Mouse (Mus musculus): Measurements from ENCODE around the gene Mnd1. TPM values are rescaled to one million over a fixed set of nuclear protein-coding genes. Genes with fewer than 3 reads are reported as not detected.

Mnd1 gene
- polyA plus RNA-seq, 1 experiment from 2014 or later, result 15.3 TPM

DNA sequence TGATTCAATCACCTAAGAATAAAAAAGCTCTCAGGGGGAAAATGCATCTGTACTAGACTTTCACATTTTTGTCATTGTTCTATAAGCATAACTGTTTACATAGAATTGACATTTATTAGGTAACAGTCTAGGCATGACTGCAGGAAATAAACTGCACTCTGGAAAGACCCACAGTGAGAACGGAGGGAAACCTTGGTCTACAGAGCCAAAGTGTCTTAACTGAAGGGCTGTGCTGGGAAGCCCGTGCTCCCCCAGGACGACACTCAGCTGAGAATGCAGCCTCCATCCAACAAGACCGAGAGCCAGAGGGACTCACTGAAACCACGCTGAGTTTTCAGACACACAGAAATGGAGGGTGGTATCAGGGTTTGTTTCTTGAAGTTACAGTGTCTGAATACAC, 24.8 kb downstream of the Mnd1 start:
- no peaks in the 10 kb centered on the region for H3K27me3 ChIP-seq (ENCODE audit: insufficient read depth, low read length)
- WGBS, result 70% methylated on average over 5 of the region's 5 CpGs
- H3K36me3 ChIP-seq (ENCODE audit: insufficient read depth, low read length), result no peaks in the 10 kb centered on the region
- H3K9me3 ChIP-seq (replicated peaks; ENCODE audit: low read length), result no peaks in the 10 kb centered on the region
- H3K4me1 ChIP-seq (replicated peaks; ENCODE audit: insufficient read depth, low read length), result peaks cover 10% of the 10 kb centered on the region; the same call in 1 of the 2 replicates
- no peak overlapping the region for H3K9ac ChIP-seq (ENCODE audit: low read depth, low read length)
- no peak overlapping the region for H3K4me2 ChIP-seq (ENCODE audit: low read length)
- no peak for TF ChIP-seq CTCF (IDR thresholded peaks at IDR 0.05; ENCODE audit: low read depth)
- DNase-seq (ENCODE audit: low spot score), result no peak
- ATAC-seq (replicated peaks; ENCODE audit: low FRiP score, low read depth), result no peak
- no peak overlapping the region for H3K27ac ChIP-seq
- no peak overlapping the region for H3K4me3 ChIP-seq (replicated peaks; ENCODE audit: low read depth, low read length)

DNA sequence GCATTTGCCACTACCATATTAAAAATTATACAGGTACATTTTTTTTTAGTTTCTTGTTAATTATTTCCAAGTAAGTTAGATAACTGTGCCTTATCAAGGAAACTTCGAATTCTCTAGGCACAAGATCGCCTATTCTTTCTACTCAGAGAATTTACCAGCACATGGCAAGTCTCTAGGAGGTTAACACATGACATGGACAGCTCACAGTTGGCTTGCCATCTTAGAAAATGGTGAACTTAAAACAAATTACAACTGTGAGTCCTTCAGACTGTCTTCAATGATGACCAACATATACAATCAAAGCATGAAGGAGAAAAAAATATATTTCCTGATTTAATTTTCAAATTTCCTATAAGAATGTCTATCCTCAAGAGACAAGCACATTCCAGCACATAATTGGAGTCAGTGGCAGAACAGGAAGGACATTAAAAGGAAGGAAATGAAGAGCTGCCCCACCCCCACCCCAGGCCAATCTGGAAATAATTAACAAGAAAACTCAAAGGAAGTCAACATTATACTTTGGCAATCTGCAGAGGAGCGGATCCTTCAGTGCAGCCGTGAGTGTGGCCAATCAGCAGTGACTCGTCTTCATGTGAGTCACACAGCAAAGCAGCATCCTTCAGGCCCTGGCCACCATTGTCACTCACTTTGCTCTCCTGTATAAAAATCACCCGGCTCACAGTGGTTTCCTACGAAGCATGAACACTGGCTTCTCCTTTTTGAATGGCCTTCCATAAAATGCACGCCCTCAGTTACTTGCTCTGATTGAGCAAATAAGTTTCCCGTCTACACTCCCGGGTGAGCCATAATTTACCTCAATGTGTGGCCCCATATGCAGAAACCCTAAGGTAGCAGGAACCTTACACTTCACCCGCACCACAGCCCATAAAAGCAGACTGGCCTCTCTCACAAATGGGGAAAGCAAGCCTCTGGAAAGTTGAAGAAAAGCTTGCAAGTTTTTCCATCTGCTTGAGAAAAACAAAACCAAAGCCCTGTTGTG, 26.4 kb downstream of the Mnd1 start:
- 30% methylated on average over 11 of the region's 11 CpGs for WGBS
- Histone ChIP-seq H3K27me3 (ENCODE audit: insufficient read depth, low read length) (no peaks in the 10 kb centered on the region), H3K9ac (ENCODE audit: low read depth, low read length) (no peak overlapping the region), H3K9me3 (replicated peaks; ENCODE audit: low read length) (no peaks in the 10 kb centered on the region), H3K4me3 (replicated peaks; ENCODE audit: low read depth, low read length) (no peak overlapping the region), H3K27ac (no peak overlapping the region), H3K4me1 (replicated peaks; ENCODE audit: insufficient read depth, low read length) (peaks cover 10% of the 10 kb centered on the region; the same call in 1 of the 2 replicates), H3K4me2 (ENCODE audit: low read length) (no peak overlapping the region; the same call in 1 of the 2 replicates), H3K36me3 (ENCODE audit: insufficient read depth, low read length) (no peaks in the 10 kb centered on the region)
- peak; percentile 63 for DNase-seq (ENCODE audit: low spot score)
- TF ChIP-seq CTCF (IDR thresholded peaks at IDR 0.05; ENCODE audit: low read depth), result no peak
- no peak for ATAC-seq (replicated peaks; ENCODE audit: low FRiP score, low read depth)

DNA sequence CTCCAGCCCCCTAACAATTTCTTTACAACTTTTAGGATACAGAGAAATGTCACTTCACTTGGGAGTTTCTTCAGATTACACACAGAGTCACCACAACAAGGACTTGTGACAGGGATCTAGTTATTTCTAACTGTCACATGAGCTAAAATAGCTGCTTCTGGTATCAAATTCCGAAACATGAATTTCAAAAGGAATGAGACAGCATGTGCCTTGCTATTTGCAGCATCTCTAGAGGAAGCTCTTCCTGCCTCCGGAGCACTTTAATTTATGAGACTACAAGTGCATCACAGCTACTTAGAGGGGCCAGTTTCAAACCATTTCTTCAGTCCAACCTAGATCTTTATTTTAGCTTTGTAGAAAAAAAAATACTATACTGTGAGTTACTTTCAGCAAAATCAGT, 28.2 kb downstream of the Mnd1 start:
- ATAC-seq (replicated peaks; ENCODE audit: low FRiP score, low read depth) (no peak), DNase-seq (ENCODE audit: low spot score) (peak; percentile 65)
- Histone ChIP-seq H3K4me1 (replicated peaks; ENCODE audit: insufficient read depth, low read length) (peaks cover 10% of the 10 kb centered on the region; the same call in 1 of the 2 replicates), H3K27me3 (ENCODE audit: insufficient read depth, low read length) (no peaks in the 10 kb centered on the region), H3K4me3 (replicated peaks; ENCODE audit: low read depth, low read length) (no peak overlapping the region), H3K36me3 (ENCODE audit: insufficient read depth, low read length) (no peaks in the 10 kb centered on the region), H3K9ac (ENCODE audit: low read depth, low read length) (no peak overlapping the region), H3K4me2 (ENCODE audit: low read length) (no peak overlapping the region), H3K27ac (0 out of 2 replicates have a peak overlapping the region, but pooled peaks have one; percentile 15), H3K9me3 (replicated peaks; ENCODE audit: low read length) (no peaks in the 10 kb centered on the region)
- WGBS, result 54% methylated on average over 2 of the region's 2 CpGs
- no peak for TF ChIP-seq CTCF (IDR thresholded peaks at IDR 0.05; ENCODE audit: low read depth)

DNA sequence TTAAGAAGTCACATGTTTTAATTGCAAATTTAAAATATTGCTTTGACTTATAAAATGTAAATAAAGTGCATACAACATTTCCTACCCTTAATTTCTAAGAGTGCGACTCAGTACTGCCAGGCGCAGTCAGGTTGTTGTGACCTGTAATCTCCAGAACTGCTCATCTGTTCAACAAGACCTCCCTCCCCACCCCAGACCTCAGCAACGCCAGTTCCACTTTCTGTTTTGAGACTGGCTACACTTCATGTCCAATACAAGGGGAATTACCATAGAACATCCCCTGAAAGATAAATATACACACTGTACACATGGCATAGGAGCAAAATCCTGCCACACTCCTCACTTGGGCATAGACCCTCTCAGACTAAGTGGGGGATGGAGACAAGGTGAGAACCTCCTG, 28.9 kb downstream of the Mnd1 start:
- no peak for TF ChIP-seq CTCF (IDR thresholded peaks at IDR 0.05; ENCODE audit: low read depth)
- DNase-seq (ENCODE audit: low spot score) (no peak), ATAC-seq (replicated peaks; ENCODE audit: low FRiP score, low read depth) (no peak)

DNA sequence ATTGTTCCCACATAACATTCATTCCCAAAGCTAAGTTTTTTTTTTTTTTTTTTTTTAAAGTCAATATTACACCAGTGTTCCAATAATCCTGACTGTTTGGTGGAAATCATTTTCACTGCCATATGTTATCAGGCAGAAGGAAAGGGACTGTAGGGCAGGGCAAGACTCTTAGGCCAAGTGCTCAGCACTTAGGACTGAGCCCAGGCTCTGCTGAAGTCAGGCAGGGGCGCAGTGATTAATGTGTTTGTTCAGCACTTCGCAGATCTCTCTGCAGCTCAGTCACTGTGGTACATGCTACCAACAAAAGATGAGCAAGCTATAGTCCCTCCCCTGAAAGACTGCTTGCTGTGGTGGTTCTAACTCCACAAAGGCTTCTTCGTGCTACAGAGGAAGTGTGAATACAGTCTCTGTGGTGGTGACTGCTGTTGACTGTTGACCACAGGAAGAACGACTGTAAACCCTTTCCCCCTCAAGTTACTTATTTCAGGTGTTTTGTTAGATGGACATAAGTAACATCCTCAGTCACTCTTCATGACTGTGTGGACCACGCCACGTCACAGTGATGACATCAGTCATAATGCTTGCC, 29.8 kb downstream of the Mnd1 start:
- ATAC-seq (replicated peaks; ENCODE audit: low FRiP score, low read depth) (no peak), DNase-seq (ENCODE audit: low spot score) (no peak)
- peaks cover 10% of the 10 kb centered on the region; the same call in 1 of the 2 replicates for H3K4me1 ChIP-seq (replicated peaks; ENCODE audit: insufficient read depth, low read length)
- no peak overlapping the region for H3K27ac ChIP-seq
- H3K9me3 ChIP-seq (replicated peaks; ENCODE audit: low read length), result no peaks in the 10 kb centered on the region
- no peak overlapping the region for H3K4me2 ChIP-seq (ENCODE audit: low read length)
- WGBS, result 68% methylated on average over 6 of the region's 6 CpGs
- H3K36me3 ChIP-seq (ENCODE audit: insufficient read depth, low read length), result no peaks in the 10 kb centered on the region
- no peak overlapping the region for H3K9ac ChIP-seq (ENCODE audit: low read depth, low read length)
- TF ChIP-seq CTCF (IDR thresholded peaks at IDR 0.05; ENCODE audit: low read depth), result no peak
- H3K4me3 ChIP-seq (replicated peaks; ENCODE audit: low read depth, low read length), result no peak overlapping the region
- no peaks in the 10 kb centered on the region for H3K27me3 ChIP-seq (ENCODE audit: insufficient read depth, low read length)

More for the DNA sequence above, 28.9 kb downstream of the Mnd1 start:
- Histone ChIP-seq H3K36me3 (ENCODE audit: insufficient read depth, low read length) (no peaks in the 10 kb centered on the region), H3K4me2 (ENCODE audit: low read length) (no peak overlapping the region), H3K4me3 (replicated peaks; ENCODE audit: low read depth, low read length) (no peak overlapping the region), H3K4me1 (replicated peaks; ENCODE audit: insufficient read depth, low read length) (peaks cover 10% of the 10 kb centered on the region; the same call in 1 of the 2 replicates), H3K9me3 (replicated peaks; ENCODE audit: low read length) (no peaks in the 10 kb centered on the region), H3K27ac (no peak overlapping the region), H3K27me3 (ENCODE audit: insufficient read depth, low read length) (no peaks in the 10 kb centered on the region), H3K9ac (ENCODE audit: low read depth, low read length) (no peak overlapping the region)
- 69% methylated on average over 3 of the region's 3 CpGs for whole genome bisulfite sequencing

DNA sequence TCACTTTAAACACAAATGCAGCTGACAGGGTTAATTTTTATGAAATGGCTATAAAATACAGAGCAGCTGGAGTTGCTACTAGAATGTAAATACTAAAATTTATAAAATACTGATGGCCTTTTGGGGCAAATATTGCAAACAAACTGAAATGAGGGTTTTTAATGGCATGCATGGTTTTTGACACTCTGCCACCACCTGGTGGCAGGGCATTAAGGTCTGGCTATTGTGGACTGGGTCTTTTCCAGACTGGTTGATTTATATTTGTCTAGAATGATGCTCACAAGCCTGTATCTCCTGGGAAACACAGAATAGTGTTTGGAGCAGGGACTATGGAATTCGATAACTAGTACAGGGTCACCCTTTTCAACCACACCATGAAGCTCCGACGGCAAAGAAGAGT, 32.1 kb downstream of the Mnd1 start:
- H3K36me3 ChIP-seq (ENCODE audit: insufficient read depth, low read length), result no peaks in the 10 kb centered on the region
- no peaks in the 10 kb centered on the region for H3K27me3 ChIP-seq (ENCODE audit: insufficient read depth, low read length)
- H3K4me1 ChIP-seq (replicated peaks; ENCODE audit: insufficient read depth, low read length), result no peaks in the 10 kb centered on the region
- H3K4me3 ChIP-seq (replicated peaks; ENCODE audit: low read depth, low read length), result no peak overlapping the region
- TF ChIP-seq CTCF (IDR thresholded peaks at IDR 0.05; ENCODE audit: low read depth), result peak; percentile 63
- ATAC-seq (replicated peaks; ENCODE audit: low FRiP score, low read depth) (no peak), DNase-seq (ENCODE audit: low spot score) (no peak)
- no peak overlapping the region for H3K9ac ChIP-seq (ENCODE audit: low read depth, low read length)
- H3K4me2 ChIP-seq (ENCODE audit: low read length), result no peak overlapping the region
- H3K9me3 ChIP-seq (replicated peaks; ENCODE audit: low read length), result no peaks in the 10 kb centered on the region
- H3K27ac ChIP-seq, result no peak overlapping the region
- 61% methylated on average over 3 of the region's 3 CpGs for WGBS

All from kidney, postnatal 0 days (tissue).